Mouse (Mus musculus) B cell, adult 62 days (primary cell): Measurements from ENCODE around the gene Rdh8. TPM values are rescaled to one million over a fixed set of nuclear protein-coding genes. Genes with fewer than 3 reads are reported as not detected.

ENCODE experiments used
- total RNA-seq: library from RNA; stranded (reverse); gene quantifications from 4 replicates; pipeline ENCODE4 v1.2.4, GENCODE M21; 2023

Rdh8 gene
- not detected in 4 replicates for total RNA-seq

GRCm38 (mm10) chr9:20818236-20818635 lies at the start of gene Rdh8:
Gene Rdh8 (plus strand): TSS chr9:20818503.

GRCm38 (mm10) chr9:20814521-20815272 lies 3.6 kb upstream of the Rdh8 start, which contains the start of gene Col5a3:
Gene Col5a3 (minus strand): TSS chr9:20815067.

DNA sequence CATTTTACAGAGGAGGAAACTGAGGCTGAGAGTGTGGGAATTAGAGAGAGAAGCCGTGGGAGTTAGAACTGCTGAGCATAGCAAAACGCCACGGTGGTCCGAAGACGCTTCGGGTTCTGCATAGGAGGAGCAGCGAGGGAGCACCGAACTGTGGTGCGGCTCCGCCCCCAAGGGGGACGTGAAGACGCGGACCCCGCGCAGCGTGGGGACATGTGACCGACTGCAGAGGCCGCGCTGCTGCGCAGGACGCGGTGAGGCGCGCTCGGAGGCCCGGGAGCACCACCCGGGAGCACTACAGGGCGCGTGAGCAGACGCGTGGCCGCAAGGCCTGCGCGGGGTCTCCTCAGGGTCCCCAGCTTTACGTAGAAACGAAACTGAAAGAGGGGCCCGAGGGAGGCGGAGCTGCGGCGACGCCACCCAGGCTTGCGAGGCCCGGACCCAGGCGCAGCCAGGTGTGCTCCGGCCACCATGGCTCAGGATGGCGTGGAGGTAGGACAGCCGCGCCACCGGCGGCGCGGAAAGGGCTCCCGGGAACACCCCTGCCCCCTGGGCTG lies 50.2 kb downstream of the Rdh8 start, which contains the start of gene A230050P20Rik:
TSS of gene A230050P20Rik (plus strand) at position 195 of the 554 bp plus-strand sequence.

Other genes starting within 250 kb of the Rdh8 start
- 5.8 to 12.1 TPM (median 9.4 TPM) in 4 replicates for gene Zfp846, start 237.2 kb upstream of the Rdh8 start, total RNA-seq
- gene Ubl5, start 175.6 kb upstream of the Rdh8 start, total RNA-seq = 353 to 420 TPM (median 370 TPM) in 4 replicates
- 73.5 to 85.4 TPM (median 77.5 TPM) in 4 replicates for gene Fbxl12, start 173.7 kb upstream of the Rdh8 start, total RNA-seq
- gene Pin1, start 166.4 kb upstream of the Rdh8 start, total RNA-seq = 15.6 to 17.9 TPM (median 17.0 TPM) in 4 replicates
- not detected in 4 replicates for gene Olfm2, start 72.2 kb upstream of the Rdh8 start, total RNA-seq
- gene Col5a3, start 3.4 kb upstream of the Rdh8 start, total RNA-seq = 0.75 to 2.1 TPM (median 1.3 TPM) in 4 replicates
- gene A230050P20Rik, start 50.1 kb downstream of the Rdh8 start, total RNA-seq = 45.8 to 56.2 TPM (median 51.6 TPM) in 4 replicates
- 0.49 to 2.0 TPM (median 1.0 TPM) in 4 replicates for gene Angptl6, start 61.2 kb downstream of the Rdh8 start, total RNA-seq
- gene Ppan, start 69.7 kb downstream of the Rdh8 start, total RNA-seq = 114 to 135 TPM (median 121 TPM) in 4 replicates
- gene Eif3g, start 80.1 kb downstream of the Rdh8 start, total RNA-seq = 165 to 183 TPM (median 181 TPM) in 4 replicates
- 67.0 to 72.1 TPM (median 69.3 TPM) in 4 replicates for gene Dnmt1, start 141.4 kb downstream of the Rdh8 start, total RNA-seq
- 2.3 to 3.2 TPM (median 3.1 TPM) in 4 replicates for gene S1pr2, start 158.3 kb downstream of the Rdh8 start, total RNA-seq
- 52.3 to 59.0 TPM (median 57.1 TPM) in 4 replicates for gene Mrpl4, start 184.2 kb downstream of the Rdh8 start, total RNA-seq
- 49.4 to 53.1 TPM (median 50.5 TPM) in 4 replicates for gene Icam1, start 197.5 kb downstream of the Rdh8 start, total RNA-seq
- gene Icam4, start 210.9 kb downstream of the Rdh8 start, total RNA-seq = 0.63 TPM in 1 of 4 replicates, not detected in the others
- 0.20 to 0.33 TPM in 2 of 4 replicates, not detected in the others for gene Icam5, start 213.6 kb downstream of the Rdh8 start, total RNA-seq
- not detected in 4 replicates for gene Zglp1, start 248.6 kb downstream of the Rdh8 start, total RNA-seq